Mouse (Mus musculus) gastrocnemius, adult 8-10 months (tissue): ENCODE results near the gene Myg1. TPM values are rescaled to one million over a fixed set of nuclear protein-coding genes. Genes with fewer than 3 reads are reported as not detected.
A peak's percentile ranks its signal among the peaks of the same experiment; 100 is the strongest.

Source experiments
- DNase-seq, 2 experiments: peaks; one replicate each; pipeline ENCODE4 v3.0.0; 2022; ENCODE audit warnings: low spot score in 2 of 2
- total RNA-seq, 4 experiments: library from RNA; stranded (reverse); gene quantifications; 2 replicates each; pipeline ENCODE4 v1.2.4; 2022

The Myg1 gene
- total RNA-seq, 4 experiments from 2014 or later, result 17.5 to 21.6 (median 18.9) TPM

DNA sequence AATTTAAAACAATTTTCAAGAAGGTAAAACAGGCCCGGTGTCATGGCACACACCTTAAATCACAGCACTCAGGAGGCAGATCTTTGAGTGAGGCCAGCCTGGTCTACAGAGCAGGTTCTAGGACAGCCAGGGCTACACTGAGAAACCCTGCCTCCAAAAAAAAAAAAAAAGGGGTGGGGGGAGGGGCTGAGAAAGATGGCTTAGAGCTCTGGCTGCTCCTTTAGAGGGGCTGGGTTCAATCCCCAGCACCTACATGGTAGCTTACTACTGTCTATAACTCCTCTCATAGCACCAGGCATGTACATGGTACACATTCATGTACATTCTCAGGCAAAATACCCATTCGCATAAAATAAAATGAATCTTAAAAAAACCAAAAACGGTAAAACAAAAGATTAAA, 13.0 kb downstream of the Myg1 start:
- DNase-seq, result no peak

GRCm38 (mm10) chr15:102346444-102346843, 14.9 kb downstream of the Myg1 start:
- DNase-seq, result no peak

- DNase-seq, result peak; percentile 85 to 92
Observed at GRCm38 (mm10) chr15:102350138-102350941, 18.8 kb downstream of the Myg1 start, which contains the start of gene Aaas. Gene Aaas, minus strand, starts transcription at chr15:102350771.

DNA sequence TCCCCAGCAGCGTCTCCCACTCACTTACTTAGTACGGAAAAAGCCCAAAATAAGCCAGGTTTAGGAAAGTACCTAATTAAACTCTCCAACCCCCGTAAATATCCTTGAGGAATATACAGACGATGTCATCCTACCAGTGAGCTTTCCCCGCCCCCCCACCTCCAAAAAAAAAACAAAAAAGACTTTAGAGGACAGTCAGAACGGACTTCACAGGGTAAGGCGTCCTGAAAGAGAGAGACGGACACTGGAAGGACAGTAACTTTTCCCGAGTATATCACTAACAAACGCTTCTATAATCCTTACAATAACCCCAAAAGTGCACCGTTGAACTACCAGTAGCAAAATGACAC, 19.4 kb downstream of the Myg1 start:
- DNase-seq, result no peak

GRCm38 (mm10) chr15:102352177-102352576, 20.7 kb downstream of the Myg1 start:
- no peak for DNase-seq

- DNase-seq, result no peak
Observed at GRCm38 (mm10) chr15:102353986-102354385, 22.5 kb downstream of the Myg1 start.

DNA sequence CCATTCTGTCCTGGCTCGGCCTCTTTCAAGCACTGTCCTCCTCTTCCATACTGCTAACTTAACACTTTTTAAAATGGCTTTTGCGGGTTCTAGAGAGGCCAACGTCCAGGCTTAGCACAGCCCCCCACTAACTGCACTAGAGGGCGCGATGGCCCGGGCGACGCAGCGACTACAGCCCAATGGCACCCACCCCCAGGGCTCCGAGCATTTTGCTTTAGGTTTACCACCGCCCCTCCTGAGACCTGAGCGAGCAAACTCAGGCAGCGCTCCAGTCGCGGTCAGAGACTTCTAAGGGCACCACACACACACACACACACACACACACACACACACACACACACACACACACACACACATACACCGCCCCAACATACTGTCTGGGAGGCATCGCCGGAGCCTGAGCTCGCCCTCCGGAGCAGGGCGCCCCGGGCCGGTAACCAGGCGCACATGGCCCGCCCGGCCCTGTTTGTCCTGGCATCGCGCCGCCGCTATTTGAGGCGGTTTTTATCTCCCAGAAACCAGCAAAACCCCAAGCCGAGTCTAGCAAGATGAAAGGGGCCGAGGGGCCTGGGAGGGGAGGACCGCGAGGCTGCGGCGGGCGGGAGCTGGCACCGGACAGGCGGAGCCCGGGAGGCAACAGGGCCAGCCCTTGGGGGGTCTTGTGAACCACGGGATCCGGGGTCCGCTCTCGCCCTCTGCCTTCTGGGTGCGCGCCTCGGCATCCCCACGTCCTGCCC, 23.8 kb downstream of the Myg1 start:
- peak in 1 of 2 experiments; percentile 38 for DNase-seq

DNA sequence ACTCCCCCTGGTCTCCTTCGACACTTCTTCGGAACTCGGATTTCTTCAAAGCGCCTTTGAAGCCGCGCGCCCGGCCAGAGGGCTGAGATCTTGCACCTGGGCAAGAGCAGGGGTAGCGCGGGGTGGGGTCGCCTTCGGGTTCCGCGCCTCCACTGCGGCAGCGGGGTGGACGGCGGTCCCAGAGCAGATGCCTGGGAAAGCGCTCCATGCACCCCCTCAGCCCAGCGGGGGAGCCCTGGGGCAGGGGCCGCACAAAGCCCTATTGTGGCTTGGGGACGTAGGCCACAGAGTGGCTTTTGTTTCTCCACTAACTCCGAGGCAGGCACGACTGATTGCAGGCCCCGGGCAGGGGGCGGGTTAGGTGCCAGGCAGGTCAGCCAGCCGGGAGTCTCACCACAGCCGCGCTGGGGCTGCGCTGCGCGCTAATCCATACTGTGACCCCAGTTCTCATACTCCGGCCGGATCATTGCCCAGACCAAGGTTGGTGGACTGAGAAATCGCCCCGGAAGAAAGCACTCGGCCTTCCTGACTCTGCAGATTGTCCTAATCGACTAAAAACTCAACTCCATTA, 24.4 kb downstream of the Myg1 start:
- DNase-seq, result no peak

GRCm38 (mm10) chr15:102356501-102357325, 25.2 kb downstream of the Myg1 start:
- DNase-seq, result no peak

- no peak for DNase-seq
Observed at GRCm38 (mm10) chr15:102358126-102358525, 26.6 kb downstream of the Myg1 start.

GRCm38 (mm10) chr15:102358834-102359233, 27.3 kb downstream of the Myg1 start:
- DNase-seq, result no peak

DNA sequence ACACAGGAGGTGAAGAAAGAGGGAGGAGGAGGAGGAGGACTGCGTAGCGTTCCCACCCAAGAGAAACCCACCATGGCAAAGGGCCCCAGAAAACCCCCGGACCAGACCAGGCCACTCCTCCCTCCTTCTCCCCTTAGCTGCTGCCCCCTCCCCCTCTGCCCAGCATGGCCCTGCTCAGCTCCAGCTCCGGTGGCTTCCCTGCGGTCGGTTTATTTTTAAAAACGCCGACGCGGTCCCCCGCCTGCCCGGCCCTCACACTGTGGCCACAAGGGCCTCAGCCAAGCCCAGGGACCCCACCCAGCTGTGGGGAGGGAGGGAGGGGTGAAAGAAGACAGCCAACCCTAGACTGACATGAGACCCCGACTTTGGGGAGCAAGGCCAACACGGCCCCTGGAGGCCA, 31.1 kb downstream of the Myg1 start:
- DNase-seq, result no peak

GRCm38 (mm10) chr15:102364678-102365077, 33.2 kb downstream of the Myg1 start:
- DNase-seq, result no peak

DNA sequence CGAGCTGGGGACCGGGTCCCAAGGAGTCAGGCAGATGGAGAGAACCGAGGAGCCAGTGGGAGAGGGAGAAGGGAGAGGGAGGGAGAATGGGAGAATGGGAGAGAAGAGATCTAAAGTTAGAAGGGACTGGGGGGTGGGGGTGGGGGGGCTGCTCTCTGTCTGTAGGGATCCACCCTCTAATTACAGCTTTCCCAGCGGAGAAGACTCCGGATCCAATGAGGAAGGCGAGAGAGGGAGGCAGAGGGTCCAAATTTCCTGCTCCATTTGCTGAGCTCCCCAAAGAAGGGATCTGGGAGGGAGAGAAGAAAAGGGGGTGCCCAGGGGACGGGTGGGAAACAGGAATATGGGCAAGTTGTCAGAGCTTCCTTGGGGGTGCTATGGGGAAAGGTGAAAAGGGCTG, 34.7 kb downstream of the Myg1 start:
- DNase-seq, result no peak

DNA sequence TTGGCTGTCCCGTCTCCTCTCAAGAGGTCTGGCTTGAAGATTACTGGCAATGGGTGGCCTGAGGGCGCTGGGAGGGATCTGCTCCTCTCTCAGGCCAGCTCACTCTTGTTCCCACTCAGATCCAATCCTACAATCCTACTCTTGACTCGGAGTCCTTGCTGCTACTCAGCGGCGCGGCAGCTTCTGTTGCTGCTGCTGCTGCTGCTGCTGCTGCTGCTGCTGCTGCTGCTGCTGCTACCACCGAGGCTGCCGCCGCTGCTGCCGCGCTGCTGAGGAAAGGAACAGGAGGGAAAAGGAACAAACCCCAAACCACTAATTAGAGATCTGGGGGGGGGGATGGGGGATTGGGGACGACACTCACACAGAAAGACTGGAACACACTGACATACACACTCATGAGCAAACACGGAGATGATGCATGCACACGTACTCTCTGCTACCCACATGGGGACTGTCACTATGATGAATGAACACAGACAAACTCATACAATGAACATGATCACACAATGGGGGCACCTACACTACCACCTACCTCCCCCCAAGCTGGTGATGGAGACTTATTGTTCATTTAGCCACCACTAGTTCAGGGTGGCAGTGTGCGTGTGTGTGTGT, 35.3 kb downstream of the Myg1 start, which contains the start of gene Sp7:
TSS of gene Sp7 (minus strand) at position 450 of the 612 bp plus-strand sequence.
- no peak for DNase-seq

DNA sequence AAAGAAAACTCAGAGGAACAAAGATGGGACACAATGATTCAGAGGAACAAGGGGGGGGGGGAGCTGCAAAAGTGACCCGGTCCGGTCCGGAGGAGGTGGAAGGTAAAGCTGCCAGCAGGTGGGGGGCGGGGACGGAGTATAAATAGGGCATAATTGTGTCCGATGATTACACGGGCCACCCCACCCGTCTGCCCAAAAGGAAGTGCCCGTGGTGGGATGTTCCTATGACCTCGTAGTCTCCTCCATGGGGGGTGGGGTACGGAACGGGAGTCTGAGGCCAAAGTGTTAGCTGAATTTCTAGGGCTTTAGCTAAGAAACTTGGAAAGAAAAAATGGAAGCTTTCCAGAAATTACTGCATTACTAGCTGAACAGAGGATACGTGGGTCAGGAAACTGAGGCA, 38.5 kb downstream of the Myg1 start:
- no peak for DNase-seq

GRCm38 (mm10) chr15:102370727-102371126, 39.2 kb downstream of the Myg1 start:
- DNase-seq, result no peak

- DNase-seq, result peak; percentile 28 to 35
Observed at GRCm38 (mm10) chr15:102376453-102377162, 45.1 kb downstream of the Myg1 start.

- peak; percentile 86 to 87 for DNase-seq
Observed at GRCm38 (mm10) chr15:102377163-102377543, 45.6 kb downstream of the Myg1 start.

DNA sequence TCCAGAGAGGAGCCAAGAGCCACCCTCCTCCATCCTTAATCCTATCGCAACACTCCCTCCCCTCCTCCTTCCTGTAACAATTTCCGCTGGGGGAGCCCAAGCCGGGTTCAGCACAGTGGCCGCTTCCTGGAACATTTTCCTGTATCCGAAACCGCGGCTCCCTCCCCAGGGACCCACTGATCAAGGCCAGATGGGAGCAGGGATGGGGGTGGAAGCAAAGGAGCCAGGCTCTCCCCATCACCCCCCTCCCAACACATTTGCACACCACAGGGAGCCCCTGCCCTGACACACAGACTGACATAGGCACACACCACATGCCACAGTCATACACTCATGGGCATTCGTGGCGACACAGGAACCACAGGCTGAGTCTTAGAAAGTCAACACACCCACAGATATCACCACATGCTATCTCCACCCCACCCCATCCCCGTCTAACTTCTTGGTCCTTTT, 46.3 kb downstream of the Myg1 start:
- DNase-seq, result peak; percentile 58 to 66
